Mouse (Mus musculus): ENCODE measurements at regions not wholly inside any gene's neighbourhood (a gene's known extent, or its start where the extent isn't known, plus 50 kb on each side); places are given as distances from the start of the nearest gene placed in this dataset.

GRCm38 (mm10) chr16:89693321-89693720, 122.3 kb upstream of the Krtap11-1 start:
- Histone ChIP-seq H3K27ac (replicated peaks; ENCODE audit: low read depth, low read length) (no peak overlapping the region), H3K9me3 (ENCODE audit: control insufficient read depth, low read length) (no peaks in the 10 kb centered on the region), H3K4me3 (replicated peaks; ENCODE audit: low read depth, low read length) (no peak overlapping the region), H3K9ac (replicated peaks; ENCODE audit: low read length) (no peak overlapping the region), H3K36me3 (ENCODE audit: control insufficient read depth, insufficient read depth, low read length) (no peaks in the 10 kb centered on the region), H3K4me1 (ENCODE audit: control insufficient read depth, insufficient read depth, low read length) (no peaks in the 10 kb centered on the region), H3K4me2 (ENCODE audit: low read length) (no peak overlapping the region), H3K27me3 (ENCODE audit: control insufficient read depth, insufficient read depth, low read length) (no peaks in the 10 kb centered on the region)
- 91% methylated on average over 10 of the region's 10 CpGs for WGBS
- ATAC-seq (ENCODE audit: low FRiP score, low TSS enrichment) (no peak), DNase-seq (no peak)

- Histone ChIP-seq H3K9ac (replicated peaks; ENCODE audit: low read length) (no peak overlapping the region), H3K36me3 (ENCODE audit: control insufficient read depth, insufficient read depth, low read length) (no peaks in the 10 kb centered on the region), H3K27me3 (ENCODE audit: control insufficient read depth, insufficient read depth, low read length) (no peaks in the 10 kb centered on the region), H3K4me2 (ENCODE audit: low read length) (no peak overlapping the region), H3K4me3 (replicated peaks; ENCODE audit: low read depth, low read length) (no peak overlapping the region), H3K9me3 (ENCODE audit: control insufficient read depth, low read length) (no peaks in the 10 kb centered on the region), H3K4me1 (ENCODE audit: control insufficient read depth, insufficient read depth, low read length) (no peaks in the 10 kb centered on the region), H3K27ac (replicated peaks; ENCODE audit: low read depth, low read length) (no peak overlapping the region)
- ATAC-seq (ENCODE audit: low FRiP score, low TSS enrichment) (no peak), DNase-seq (no peak)
- 94% methylated on average over 6 of the region's 6 CpGs for WGBS
Measured at GRCm38 (mm10) chr16:89679438-89679837, 108.5 kb upstream of the Krtap11-1 start.

- H3K4me2 ChIP-seq (ENCODE audit: low read length) = no peak overlapping the region
- H3K9me3 ChIP-seq (ENCODE audit: control insufficient read depth, low read length) = no peaks in the 10 kb centered on the region
- no peaks in the 10 kb centered on the region for H3K4me1 ChIP-seq (ENCODE audit: control insufficient read depth, insufficient read depth, low read length)
- no peaks in the 10 kb centered on the region for H3K36me3 ChIP-seq (ENCODE audit: control insufficient read depth, insufficient read depth, low read length)
- no peak overlapping the region for H3K27ac ChIP-seq (replicated peaks; ENCODE audit: low read depth, low read length)
- DNase-seq = no peak
- no peak overlapping the region for H3K4me3 ChIP-seq (replicated peaks; ENCODE audit: low read depth, low read length)
- H3K9ac ChIP-seq (replicated peaks; ENCODE audit: low read length) = no peak overlapping the region
- WGBS = 80% methylated on average over 6 of the region's 6 CpGs
- no peaks in the 10 kb centered on the region for H3K27me3 ChIP-seq (ENCODE audit: control insufficient read depth, insufficient read depth, low read length)
- no peak for ATAC-seq (ENCODE audit: low FRiP score, low TSS enrichment)
Measured at GRCm38 (mm10) chr16:89678446-89679015, 107.5 kb upstream of the Krtap11-1 start.

GRCm38 (mm10) chr16:89675009-89675785, 104.2 kb upstream of the Krtap11-1 start:
- ATAC-seq (ENCODE audit: low FRiP score, low TSS enrichment) (no peak), DNase-seq (no peak)
- Histone ChIP-seq H3K4me1 (ENCODE audit: control insufficient read depth, insufficient read depth, low read length) (0 out of 2 replicates have a peak, but pooled peaks cover 3% of the 10 kb centered on the region), H3K4me3 (replicated peaks; ENCODE audit: low read depth, low read length) (no peak overlapping the region), H3K4me2 (ENCODE audit: low read length) (no peak overlapping the region), H3K27ac (replicated peaks; ENCODE audit: low read depth, low read length) (no peak overlapping the region), H3K27me3 (ENCODE audit: control insufficient read depth, insufficient read depth, low read length) (no peaks in the 10 kb centered on the region), H3K9ac (replicated peaks; ENCODE audit: low read length) (no peak overlapping the region), H3K36me3 (ENCODE audit: control insufficient read depth, insufficient read depth, low read length) (no peaks in the 10 kb centered on the region), H3K9me3 (ENCODE audit: control insufficient read depth, low read length) (no peaks in the 10 kb centered on the region)
- WGBS = 73% methylated on average over 13 of the region's 13 CpGs

GRCm38 (mm10) chr16:89674159-89674902, 103.3 kb upstream of the Krtap11-1 start:
- H3K9me3 ChIP-seq (ENCODE audit: control insufficient read depth, low read length) = no peaks in the 10 kb centered on the region
- DNase-seq = peak; percentile 40
- H3K4me1 ChIP-seq (ENCODE audit: control insufficient read depth, insufficient read depth, low read length) = 0 out of 2 replicates have a peak, but pooled peaks cover 3% of the 10 kb centered on the region
- no peaks in the 10 kb centered on the region for H3K36me3 ChIP-seq (ENCODE audit: control insufficient read depth, insufficient read depth, low read length)
- H3K27me3 ChIP-seq (ENCODE audit: control insufficient read depth, insufficient read depth, low read length) = no peaks in the 10 kb centered on the region
- WGBS = 76% methylated on average over 16 of the region's 16 CpGs
- ATAC-seq (ENCODE audit: low FRiP score, low TSS enrichment) = no peak
- no peak overlapping the region for H3K4me3 ChIP-seq (replicated peaks; ENCODE audit: low read depth, low read length)
- no peak overlapping the region for H3K27ac ChIP-seq (replicated peaks; ENCODE audit: low read depth, low read length)
- H3K9ac ChIP-seq (replicated peaks; ENCODE audit: low read length) = no peak overlapping the region
- no peak overlapping the region for H3K4me2 ChIP-seq (ENCODE audit: low read length)

- Histone ChIP-seq H3K4me2 (ENCODE audit: low read length) (no peak overlapping the region), H3K27ac (replicated peaks; ENCODE audit: low read depth, low read length) (no peak overlapping the region), H3K4me1 (ENCODE audit: control insufficient read depth, insufficient read depth, low read length) (0 out of 2 replicates have a peak, but pooled peaks cover 3% of the 10 kb centered on the region), H3K9me3 (ENCODE audit: control insufficient read depth, low read length) (no peaks in the 10 kb centered on the region), H3K4me3 (replicated peaks; ENCODE audit: low read depth, low read length) (no peak overlapping the region), H3K27me3 (ENCODE audit: control insufficient read depth, insufficient read depth, low read length) (no peaks in the 10 kb centered on the region), H3K36me3 (ENCODE audit: control insufficient read depth, insufficient read depth, low read length) (no peaks in the 10 kb centered on the region), H3K9ac (replicated peaks; ENCODE audit: low read length) (no peak overlapping the region)
- peak; percentile 42 for ATAC-seq (ENCODE audit: low FRiP score, low TSS enrichment)
- peak; percentile 59 for DNase-seq
- 54% methylated on average over 9 of the region's 9 CpGs for WGBS
Measured at GRCm38 (mm10) chr16:89671188-89671726, 100.3 kb upstream of the Krtap11-1 start.

GRCm38 (mm10) chr16:89660071-89660470, 89.1 kb upstream of the Krtap11-1 start:
- H3K9ac ChIP-seq (replicated peaks; ENCODE audit: low read length) = no peak overlapping the region
- no peak for ATAC-seq (ENCODE audit: low FRiP score, low TSS enrichment)
- no peaks in the 10 kb centered on the region for H3K4me1 ChIP-seq (ENCODE audit: control insufficient read depth, insufficient read depth, low read length)
- no peak overlapping the region for H3K4me3 ChIP-seq (replicated peaks; ENCODE audit: low read depth, low read length)
- no peaks in the 10 kb centered on the region for H3K27me3 ChIP-seq (ENCODE audit: control insufficient read depth, insufficient read depth, low read length)
- H3K9me3 ChIP-seq (ENCODE audit: control insufficient read depth, low read length) = no peaks in the 10 kb centered on the region
- DNase-seq = no peak
- H3K4me2 ChIP-seq (ENCODE audit: low read length) = no peak overlapping the region
- WGBS = 69% methylated on average over 2 of the region's 2 CpGs
- no peaks in the 10 kb centered on the region for H3K36me3 ChIP-seq (ENCODE audit: control insufficient read depth, insufficient read depth, low read length)
- H3K27ac ChIP-seq (replicated peaks; ENCODE audit: low read depth, low read length) = no peak overlapping the region

GRCm38 (mm10) chr16:89656036-89656435, 85.1 kb upstream of the Krtap11-1 start:
- ATAC-seq (ENCODE audit: low FRiP score, low TSS enrichment) (no peak), DNase-seq (no peak)
- Histone ChIP-seq H3K9ac (replicated peaks; ENCODE audit: low read length) (no peak overlapping the region), H3K27ac (replicated peaks; ENCODE audit: low read depth, low read length) (no peak overlapping the region), H3K4me3 (replicated peaks; ENCODE audit: low read depth, low read length) (no peak overlapping the region), H3K4me2 (ENCODE audit: low read length) (no peak overlapping the region), H3K9me3 (ENCODE audit: control insufficient read depth, low read length) (no peaks in the 10 kb centered on the region; the same call in 1 of the 2 replicates), H3K4me1 (ENCODE audit: control insufficient read depth, insufficient read depth, low read length) (no peaks in the 10 kb centered on the region), H3K36me3 (ENCODE audit: control insufficient read depth, insufficient read depth, low read length) (no peaks in the 10 kb centered on the region), H3K27me3 (ENCODE audit: control insufficient read depth, insufficient read depth, low read length) (no peaks in the 10 kb centered on the region)
- WGBS = 93% methylated on average over 3 of the region's 3 CpGs

Data from midbrain, embryonic 14.5 days (tissue).